Mouse (Mus musculus) small intestine, adult 2 months (tissue): ENCODE measurements around the gene Abtb2.

ENCODE experiments used
- CTCF ChIP-seq: fragments of 200-500 bp; IDR thresholded peaks from 2 replicates; pipeline ENCODE4 v1.5.1; 2012; ENCODE audit warnings: low read depth, mild to moderate bottlenecking, control low read depth, inconsistent platforms, low read length, moderate library complexity, mixed read lengths; ENCODE audit not compliant: insufficient replicate concordance, insufficient read length; ENCODE audit errors: extremely low read depth
- POLR2A ChIP-seq: fragments of 200-500 bp; IDR thresholded peaks from 2 replicates; pipeline ENCODE4 v1.6.1; 2012; ENCODE audit warnings: low read depth, mild to moderate bottlenecking, control low read depth, inconsistent platforms, low read length, moderate library complexity

DNA sequence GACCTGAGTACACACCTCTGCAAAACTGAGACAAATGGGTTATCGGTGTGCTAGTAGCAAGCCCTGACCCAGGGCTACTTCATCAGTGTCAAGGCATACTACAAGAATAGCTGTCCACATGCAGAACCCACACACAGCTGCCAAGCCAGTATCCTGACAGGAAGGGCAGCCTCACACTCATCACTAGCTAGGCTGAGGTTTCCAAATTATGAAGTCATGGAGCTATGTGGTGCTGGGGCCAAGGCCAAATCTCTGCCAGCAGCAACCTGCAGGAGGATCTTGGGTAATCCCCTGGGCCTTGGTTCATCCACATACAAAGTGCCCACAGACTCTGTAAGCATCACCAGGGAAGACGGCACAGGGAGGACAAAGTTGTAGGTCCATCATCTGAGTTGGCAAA is 177.4 kb downstream of the Abtb2 start:
- TF ChIP-seq CTCF (no peak), POLR2A (no peak)
